In genomic region chr3:105521178-105521631, GRCm38 (mm10) we compare ENCODE assay signal across 10 mouse cellular contexts.
DNase-seq lines count a peak whose midpoint lies in the region; ATAC-seq and TF ChIP-seq lines count a peak whose summit lies in the region.
"Had no signal": no experiment of that assay in that cellular context is flagged by ENCODE, and none has a peak within 500 bp of the region (broad histone marks: within the 10 kb centered on the region; RNA-seq: fewer than 3 reads in every experiment).

No protein-coding gene starts in this region.

- 71% methylated on average over 12 of the region's 12 CpGs for WGBS in neural tube, embryonic 13.5 days
- 23% methylated on average over 12 of the region's 12 CpGs for WGBS in heart, postnatal 0 days

- H3K4me2 ChIP-seq in neural tube, embryonic 13.5 days: no peak overlapping the region
- H3K4me2 ChIP-seq in heart, postnatal 0 days (ENCODE audit: low read depth, low read length): peak overlapping the region; percentile 13; the same call in 1 of the 2 replicates
- H3K4me2 ChIP-seq: neural tube, embryonic 12.5 days had no signal

- no peaks in the 10 kb centered on the region for H3K27me3 ChIP-seq in neural tube, embryonic 13.5 days
- no peaks in the 10 kb centered on the region for H3K27me3 ChIP-seq in heart, postnatal 0 days (ENCODE audit: control insufficient read depth, insufficient read depth, low read length)
- H3K27me3 ChIP-seq: neural tube, embryonic 12.5 days had no signal

- no peak for TF ChIP-seq CTCF in heart, postnatal 0 days (IDR thresholded peaks at IDR 0.05; ENCODE audit: low read depth)

- peaks cover 7% of the 10 kb centered on the region; the same call in 1 of the 2 replicates for H3K4me1 ChIP-seq in neural tube, embryonic 13.5 days (replicated peaks)
- peaks cover 13% of the 10 kb centered on the region for H3K4me1 ChIP-seq in heart, postnatal 0 days (ENCODE audit: control insufficient read depth, insufficient read depth)
- H3K4me1 ChIP-seq: neural tube, embryonic 12.5 days had no signal

- no peak for DNase-seq in neural tube, embryonic 10.5 days (ENCODE audit: extremely low spot score, low spot score)
- peak; percentile 91 for DNase-seq in heart, postnatal 0 days (ENCODE audit: low spot score)
- peak; percentile 75 to 89 for DNase-seq in left cerebral cortex, postnatal 14 days (ENCODE audit: low spot score in 2 of 2)
- DNase-seq in right cerebral cortex, postnatal 25 days: peak; percentile 77
- DNase-seq in natural killer cell, adult 2 months (ENCODE audit: low spot score in 2 of 2): no peak
- DNase-seq in spleen, postnatal 4 days (ENCODE audit: low spot score in 2 of 2): no peak

- H3K9ac ChIP-seq in neural tube, embryonic 13.5 days: no peak overlapping the region
- H3K9ac ChIP-seq in heart, postnatal 0 days (replicated peaks; ENCODE audit: low read depth, low read length): no peak overlapping the region
- H3K9ac ChIP-seq: neural tube, embryonic 12.5 days had no signal

- H3K9me3 ChIP-seq in neural tube, embryonic 13.5 days: no peaks in the 10 kb centered on the region
- no peaks in the 10 kb centered on the region for H3K9me3 ChIP-seq in heart, postnatal 0 days (replicated peaks; ENCODE audit: control insufficient read depth, low read length)
- H3K9me3 ChIP-seq: neural tube, embryonic 12.5 days had no signal

- H3K4me3 ChIP-seq in neural tube, embryonic 13.5 days: no peak overlapping the region
- H3K4me3 ChIP-seq in heart, postnatal 0 days (ENCODE audit: low read depth, low read length): 0 out of 2 replicates have a peak overlapping the region, but pooled peaks have one; percentile 6
- H3K4me3 ChIP-seq: neural tube, embryonic 12.5 days had no signal

- ATAC-seq in neural tube, embryonic 13.5 days (ENCODE audit: low read depth): peak; percentile 50; the same call in 1 of the 2 replicates
- peak; percentile 47 for ATAC-seq in common myeloid progenitor, adult 5-6 weeks (replicated peaks; ENCODE audit: low read depth, poor library complexity, severe bottlenecking)
- peak; percentile 94 for ATAC-seq in heart, postnatal 0 days (ENCODE audit: insufficient read depth, low read depth)

- intact Hi-C loops in left cerebral cortex, postnatal 14 days (cut with DNase I): loop anchor here (5.0 kb wide), 1 partner anchor 69 kb away; the partner anchor contains the start of gene Kcnd3

- 0 out of 2 replicates have a peak, but pooled peaks have one; percentile 49 for TF ChIP-seq EP300 in heart, postnatal 0 days (IDR thresholded peaks at IDR 0.05; ENCODE audit: low read depth)

- no peaks in the 10 kb centered on the region for H3K36me3 ChIP-seq in neural tube, embryonic 13.5 days
- H3K36me3 ChIP-seq in heart, postnatal 0 days (replicated peaks; ENCODE audit: control insufficient read depth, insufficient read depth, low read length): no peaks in the 10 kb centered on the region
- H3K36me3 ChIP-seq: neural tube, embryonic 12.5 days had no signal

- H3K27ac ChIP-seq in neural tube, embryonic 13.5 days (replicated peaks): no peak overlapping the region
- peak overlapping the region; percentile 84 for H3K27ac ChIP-seq in heart, postnatal 0 days (ENCODE audit: low read depth)
- H3K27ac ChIP-seq: kidney, postnatal 0 days; neural tube, embryonic 12.5 days had no signal

Comparison
In these comparisons a context has a peak if more than half of its experiments do, and no peak if none do; other contexts are left out.
1. DNase-seq: peak in heart, postnatal 0 days (single experiment), left cerebral cortex, postnatal 14 days (2 of 2) and right cerebral cortex, postnatal 25 days (single experiment); none in neural tube, embryonic 10.5 days (single experiment), natural killer cell, adult 2 months (0 of 2) and spleen, postnatal 4 days (0 of 2).
2. Peak in every context shown above with its lines, with median percentiles within 50 percentile points of each other: ATAC-seq.